Mouse (Mus musculus): ENCODE measurements at regions not wholly inside any gene's neighbourhood (a gene's known extent, or its start where the extent isn't known, plus 50 kb on each side); places are given as distances from the start of the nearest gene placed in this dataset.
A peak's percentile ranks its signal among the peaks of the same experiment; 100 is the strongest.

- Histone ChIP-seq H3K4me2 (ENCODE audit: low read length) (no peak overlapping the region), H3K27ac (replicated peaks in 1 of 2; ENCODE audit: control insufficient read depth in 1 of 2, insufficient read depth in 1 of 2, low read depth in 2 of 2, low read length in 2 of 2) (no peak overlapping the region), H3K9ac (ENCODE audit: low read length) (no peak overlapping the region), H3K4me1 (ENCODE audit: control insufficient read depth in 2 of 2, insufficient read depth in 2 of 2, low read length in 2 of 2) (peaks cover 12 to 16% of the 10 kb centered on the region in 2 experiments; a peak in 2 of 4 replicates), H3K27me3 (ENCODE audit: control insufficient read depth, insufficient read depth, low read length) (no peaks in the 10 kb centered on the region), H3K9me3 (ENCODE audit: control insufficient read depth, low read length) (no peaks in the 10 kb centered on the region), H3K36me3 (ENCODE audit: control insufficient read depth, insufficient read depth, low read length) (no peaks in the 10 kb centered on the region), H3K4me3 (ENCODE audit: control insufficient read depth in 1 of 2, insufficient read depth in 1 of 2, low read depth in 1 of 2, low read length in 2 of 2) (no peak overlapping the region)
- ATAC-seq (ENCODE audit: insufficient number of reproducible peaks, insufficient read depth, low FRiP score, low read depth): no peak
- 65% methylated on average over 13 of the region's 13 CpGs for WGBS
These were observed 121.7 kb upstream of the Jarid2 start for GRCm38 (mm10) chr13:44607316-44608285.

GRCm38 (mm10) chr13:44608286-44608675, 121.0 kb upstream of the Jarid2 start:
- 78% methylated on average over 3 of the region's 3 CpGs for WGBS
- ATAC-seq (ENCODE audit: insufficient number of reproducible peaks, insufficient read depth, low FRiP score, low read depth): no peak

GRCm38 (mm10) chr13:44608681-44609335, 120.5 kb upstream of the Jarid2 start:
- Histone ChIP-seq H3K4me1 (ENCODE audit: control insufficient read depth in 2 of 2, insufficient read depth in 2 of 2, low read length in 2 of 2) (peaks cover 12 to 16% of the 10 kb centered on the region in 2 experiments; a peak in 2 of 4 replicates), H3K36me3 (ENCODE audit: control insufficient read depth, insufficient read depth, low read length) (no peaks in the 10 kb centered on the region), H3K27ac (replicated peaks in 1 of 2; ENCODE audit: control insufficient read depth in 1 of 2, insufficient read depth in 1 of 2, low read depth in 2 of 2, low read length in 2 of 2) (peak overlapping the region; percentile 17 to 59), H3K27me3 (ENCODE audit: control insufficient read depth, insufficient read depth, low read length) (no peaks in the 10 kb centered on the region), H3K9me3 (ENCODE audit: control insufficient read depth, low read length) (no peaks in the 10 kb centered on the region), H3K4me3 (ENCODE audit: control insufficient read depth in 1 of 2, insufficient read depth in 1 of 2, low read depth in 1 of 2, low read length in 2 of 2) (no peak overlapping the region), H3K4me2 (ENCODE audit: low read length) (no peak overlapping the region), H3K9ac (ENCODE audit: low read length) (no peak overlapping the region; the same call in 1 of the 2 replicates)
- WGBS: 31% methylated on average over 11 of the region's 11 CpGs
- no peak for ATAC-seq (ENCODE audit: insufficient number of reproducible peaks, insufficient read depth, low FRiP score, low read depth)

More at GRCm38 (mm10) chr13:44608286-44608675, 121.0 kb upstream of the Jarid2 start:
- H3K27ac ChIP-seq (replicated peaks in 1 of 2; ENCODE audit: control insufficient read depth in 1 of 2, insufficient read depth in 1 of 2, low read depth in 2 of 2, low read length in 2 of 2): no peak overlapping the region
- peaks cover 12 to 16% of the 10 kb centered on the region in 2 experiments; a peak in 2 of 4 replicates for H3K4me1 ChIP-seq (ENCODE audit: control insufficient read depth in 2 of 2, insufficient read depth in 2 of 2, low read length in 2 of 2)
- no peak overlapping the region for H3K9ac ChIP-seq (ENCODE audit: low read length)
- no peak overlapping the region for H3K4me2 ChIP-seq (ENCODE audit: low read length)
- H3K9me3 ChIP-seq (ENCODE audit: control insufficient read depth, low read length): no peaks in the 10 kb centered on the region
- H3K4me3 ChIP-seq (ENCODE audit: control insufficient read depth in 1 of 2, insufficient read depth in 1 of 2, low read depth in 1 of 2, low read length in 2 of 2): no peak overlapping the region
- no peaks in the 10 kb centered on the region for H3K27me3 ChIP-seq (ENCODE audit: control insufficient read depth, insufficient read depth, low read length)
- H3K36me3 ChIP-seq (ENCODE audit: control insufficient read depth, insufficient read depth, low read length): no peaks in the 10 kb centered on the region

GRCm38 (mm10) chr13:44609606-44610005, 119.7 kb upstream of the Jarid2 start:
- no peak for ATAC-seq (ENCODE audit: insufficient number of reproducible peaks, insufficient read depth, low FRiP score, low read depth)
- Histone ChIP-seq H3K4me1 (ENCODE audit: control insufficient read depth in 2 of 2, insufficient read depth in 2 of 2, low read length in 2 of 2) (peaks cover 12 to 16% of the 10 kb centered on the region in 2 experiments; a peak in 2 of 4 replicates), H3K27me3 (ENCODE audit: control insufficient read depth, insufficient read depth, low read length) (no peaks in the 10 kb centered on the region), H3K4me2 (ENCODE audit: low read length) (no peak overlapping the region), H3K4me3 (ENCODE audit: control insufficient read depth in 1 of 2, insufficient read depth in 1 of 2, low read depth in 1 of 2, low read length in 2 of 2) (no peak overlapping the region), H3K9ac (ENCODE audit: low read length) (no peak overlapping the region), H3K27ac (replicated peaks in 1 of 2; ENCODE audit: control insufficient read depth in 1 of 2, insufficient read depth in 1 of 2, low read depth in 2 of 2, low read length in 2 of 2) (no peak overlapping the region), H3K9me3 (ENCODE audit: control insufficient read depth, low read length) (no peaks in the 10 kb centered on the region), H3K36me3 (ENCODE audit: control insufficient read depth, insufficient read depth, low read length) (no peaks in the 10 kb centered on the region)
- 93% methylated on average over 5 of the region's 5 CpGs for WGBS

GRCm38 (mm10) chr13:44615696-44616095, 113.6 kb upstream of the Jarid2 start:
- 76% methylated on average over 8 of the region's 8 CpGs for WGBS
- H3K9ac ChIP-seq (ENCODE audit: low read length): no peak overlapping the region
- ATAC-seq (ENCODE audit: insufficient number of reproducible peaks, insufficient read depth, low FRiP score, low read depth): no peak

GRCm38 (mm10) chr13:44618368-44618767, 110.9 kb upstream of the Jarid2 start:
- H3K9ac ChIP-seq (ENCODE audit: low read length): no peak overlapping the region
- no peak overlapping the region for H3K27ac ChIP-seq (replicated peaks in 1 of 2; ENCODE audit: control insufficient read depth in 1 of 2, insufficient read depth in 1 of 2, low read depth in 2 of 2, low read length in 2 of 2)
- no peak overlapping the region for H3K4me2 ChIP-seq (ENCODE audit: low read length)
- ATAC-seq (ENCODE audit: insufficient number of reproducible peaks, insufficient read depth, low FRiP score, low read depth): no peak
- no peaks in the 10 kb centered on the region for H3K27me3 ChIP-seq (ENCODE audit: control insufficient read depth, insufficient read depth, low read length)
- peaks cover 13 to 14% of the 10 kb centered on the region in 2 experiments for H3K4me1 ChIP-seq (ENCODE audit: control insufficient read depth in 2 of 2, insufficient read depth in 2 of 2, low read length in 2 of 2)
- 72% methylated on average over 3 of the region's 3 CpGs for WGBS
- H3K36me3 ChIP-seq (ENCODE audit: control insufficient read depth, insufficient read depth, low read length): no peaks in the 10 kb centered on the region
- no peaks in the 10 kb centered on the region for H3K9me3 ChIP-seq (ENCODE audit: control insufficient read depth, low read length)
- no peak overlapping the region for H3K4me3 ChIP-seq (ENCODE audit: control insufficient read depth in 1 of 2, insufficient read depth in 1 of 2, low read depth in 1 of 2, low read length in 2 of 2)

More at GRCm38 (mm10) chr13:44615696-44616095, 113.6 kb upstream of the Jarid2 start:
- H3K4me1 ChIP-seq (ENCODE audit: control insufficient read depth in 2 of 2, insufficient read depth in 2 of 2, low read length in 2 of 2): no peaks in the 10 kb centered on the region
- H3K9me3 ChIP-seq (ENCODE audit: control insufficient read depth, low read length): no peaks in the 10 kb centered on the region
- no peak overlapping the region for H3K4me2 ChIP-seq (ENCODE audit: low read length)
- H3K27me3 ChIP-seq (ENCODE audit: control insufficient read depth, insufficient read depth, low read length): no peaks in the 10 kb centered on the region
- H3K4me3 ChIP-seq (ENCODE audit: control insufficient read depth in 1 of 2, insufficient read depth in 1 of 2, low read depth in 1 of 2, low read length in 2 of 2): no peak overlapping the region
- H3K36me3 ChIP-seq (ENCODE audit: control insufficient read depth, insufficient read depth, low read length): no peaks in the 10 kb centered on the region
- no peak overlapping the region for H3K27ac ChIP-seq (replicated peaks in 1 of 2; ENCODE audit: control insufficient read depth in 1 of 2, insufficient read depth in 1 of 2, low read depth in 2 of 2, low read length in 2 of 2)

GRCm38 (mm10) chr13:44622661-44623355, 106.5 kb upstream of the Jarid2 start:
- H3K9ac ChIP-seq (ENCODE audit: low read length): peak overlapping the region; percentile 40
- peaks cover 43 to 47% of the 10 kb centered on the region in 2 experiments for H3K4me1 ChIP-seq (ENCODE audit: control insufficient read depth in 2 of 2, insufficient read depth in 2 of 2, low read length in 2 of 2)
- H3K9me3 ChIP-seq (ENCODE audit: control insufficient read depth, low read length): no peaks in the 10 kb centered on the region
- H3K4me2 ChIP-seq (ENCODE audit: low read length): peak overlapping the region; percentile 40
- 13% methylated on average over 12 of the region's 12 CpGs for WGBS
- no peaks in the 10 kb centered on the region for H3K27me3 ChIP-seq (ENCODE audit: control insufficient read depth, insufficient read depth, low read length)
- H3K27ac ChIP-seq (replicated peaks in 1 of 2; ENCODE audit: control insufficient read depth in 1 of 2, insufficient read depth in 1 of 2, low read depth in 2 of 2, low read length in 2 of 2): peak overlapping the region; percentile 79 to 92
- no peaks in the 10 kb centered on the region for H3K36me3 ChIP-seq (ENCODE audit: control insufficient read depth, insufficient read depth, low read length)
- peak; percentile 37; the same call in 1 of the 2 replicates for ATAC-seq (ENCODE audit: insufficient number of reproducible peaks, insufficient read depth, low FRiP score, low read depth)
- H3K4me3 ChIP-seq (ENCODE audit: control insufficient read depth in 1 of 2, insufficient read depth in 1 of 2, low read depth in 1 of 2, low read length in 2 of 2): no peak overlapping the region
